Mouse (Mus musculus) macrophage (primary cell): ENCODE measurements around the gene Ptges3l. TPM values are rescaled to one million over a fixed set of nuclear protein-coding genes. Genes with fewer than 3 reads are reported as not detected.
"Not testable (repeated sequence)": the region's sequence is repeated elsewhere in the genome, so short reads cannot be mapped to it uniquely, and the experiment has no call there.

Source experiments
- H3K27ac ChIP-seq: fragments of 350-480 bp; formaldehyde crosslinking; 2 replicates; pipeline ENCODE4 v1.9.0; 2021
- H3K36me3 ChIP-seq: fragments of 350-480 bp; formaldehyde crosslinking; 2 replicates; pipeline ENCODE4 v1.9.0; 2021; ENCODE audit errors: inconsistent target
- H3K4me3 ChIP-seq: fragments of 350-480 bp; formaldehyde crosslinking; 2 replicates; pipeline ENCODE4 v1.9.0; 2021; ENCODE audit errors: inconsistent target
- H3K79me2 ChIP-seq: fragments of 350-480 bp; formaldehyde crosslinking; 2 replicates; pipeline ENCODE4 v1.9.0; 2021; ENCODE audit errors: inconsistent target
- WGBS: methylation state at CpG from one replicate; pipeline ENCODE4 v1.1.7; 2026; ENCODE audit warnings: inconsistent platforms; ENCODE audit not compliant: missing documents; 5-methylcytosine and 5-hydroxymethylcytosine counted together
- polyA plus RNA-seq: library from polyadenylated mRNA; stranded (reverse); fragments of 250-400 nt; gene quantifications from 3 replicates; pipeline ENCODE4 v1.2.4, GENCODE M21; 2018; ENCODE audit warnings: inconsistent platforms

Gene Ptges3l
- polyA plus RNA-seq, 1 experiment from 2014 or later = 1.6 TPM

- no peaks in the 10 kb centered on the region for H3K36me3 ChIP-seq
- H3K79me2 ChIP-seq = no peaks in the 10 kb centered on the region; the same call in 1 of the 2 replicates
- H3K27ac ChIP-seq = no peak overlapping the region
- WGBS = 97% methylated on average over 3 of the region's 5 CpGs
- H3K4me3 ChIP-seq = no peak overlapping the region
Observed at GRCm38 (mm10) chr11:101420148-101420547, 5.0 kb downstream of the Ptges3l start.

GRCm38 (mm10) chr11:101419610-101420009, 5.5 kb downstream of the Ptges3l start:
- Histone ChIP-seq H3K4me3 (no peak overlapping the region), H3K79me2 (no peaks in the 10 kb centered on the region; the same call in 1 of the 2 replicates), H3K27ac (no peak overlapping the region), H3K36me3 (no peaks in the 10 kb centered on the region)
- 88% methylated on average over 3 of the region's 3 CpGs for WGBS

DNA sequence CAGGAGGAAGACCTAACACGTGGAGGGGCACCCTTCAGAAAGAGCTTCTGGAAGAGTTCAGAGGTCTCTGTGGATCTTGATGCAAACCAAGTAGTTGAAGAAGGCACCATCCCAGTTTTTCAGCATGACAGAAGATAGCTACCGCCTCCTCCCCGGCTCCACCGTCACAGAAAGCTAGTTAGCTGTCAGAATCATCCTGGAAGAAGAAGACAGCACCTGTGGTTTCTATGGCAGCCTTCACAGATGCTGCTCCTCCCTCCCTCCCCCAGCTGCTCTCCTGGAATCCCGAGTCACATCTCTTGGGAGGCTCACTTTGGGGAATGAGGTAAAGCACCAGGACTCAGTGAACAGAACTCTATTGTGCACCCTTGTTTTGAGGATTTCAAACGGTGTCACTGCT, 6.1 kb downstream of the Ptges3l start:
- no peaks in the 10 kb centered on the region; the same call in 1 of the 2 replicates for H3K79me2 ChIP-seq
- H3K4me3 ChIP-seq = no peak overlapping the region
- H3K27ac ChIP-seq = no peak overlapping the region
- WGBS = 86% methylated on average over 6 of the region's 6 CpGs
- no peaks in the 10 kb centered on the region for H3K36me3 ChIP-seq

DNA sequence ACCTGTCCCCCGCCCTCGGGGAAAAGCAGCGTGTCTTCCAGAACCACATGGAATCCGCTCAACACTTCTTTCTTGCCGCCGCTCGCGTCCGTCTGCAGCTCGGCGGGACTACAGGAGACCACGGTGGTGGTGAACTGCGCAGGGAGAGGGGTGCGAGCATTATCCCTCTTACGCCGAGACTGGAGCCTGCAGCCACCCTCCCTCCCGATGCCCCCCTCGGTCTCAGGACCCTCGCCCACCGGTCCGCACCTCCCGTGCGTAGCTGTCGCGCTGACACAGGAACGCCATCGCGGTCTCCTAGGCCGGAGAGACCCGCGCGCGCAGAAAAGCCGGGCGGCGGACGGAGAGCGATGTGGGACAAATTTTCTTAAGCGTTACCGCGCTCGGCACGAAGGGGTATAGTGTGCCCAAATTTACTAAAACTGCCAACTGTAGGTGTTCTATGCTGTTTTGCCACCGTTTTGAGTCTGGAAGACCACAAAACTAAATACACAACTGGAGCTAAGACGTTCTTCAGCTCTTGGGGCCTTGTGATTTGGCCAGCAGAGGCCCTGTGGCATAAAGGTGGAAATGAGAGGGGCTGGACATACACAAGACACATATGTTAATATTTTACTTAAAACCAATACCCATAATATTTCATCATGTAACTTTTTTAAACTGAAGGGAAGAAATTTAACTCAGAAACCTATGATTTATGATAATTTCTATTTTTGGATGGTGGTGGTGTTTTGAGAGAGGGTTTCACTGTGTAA, 7.9 kb downstream of the Ptges3l start, which contains the start of gene Aarsd1:
Gene Aarsd1, minus strand, starts transcription at position 515 of the 755 bp plus-strand sequence.
- H3K27ac ChIP-seq = peak within 1 kb of the TSS; percentile 21; the same call in 1 of the 2 replicates

DNA sequence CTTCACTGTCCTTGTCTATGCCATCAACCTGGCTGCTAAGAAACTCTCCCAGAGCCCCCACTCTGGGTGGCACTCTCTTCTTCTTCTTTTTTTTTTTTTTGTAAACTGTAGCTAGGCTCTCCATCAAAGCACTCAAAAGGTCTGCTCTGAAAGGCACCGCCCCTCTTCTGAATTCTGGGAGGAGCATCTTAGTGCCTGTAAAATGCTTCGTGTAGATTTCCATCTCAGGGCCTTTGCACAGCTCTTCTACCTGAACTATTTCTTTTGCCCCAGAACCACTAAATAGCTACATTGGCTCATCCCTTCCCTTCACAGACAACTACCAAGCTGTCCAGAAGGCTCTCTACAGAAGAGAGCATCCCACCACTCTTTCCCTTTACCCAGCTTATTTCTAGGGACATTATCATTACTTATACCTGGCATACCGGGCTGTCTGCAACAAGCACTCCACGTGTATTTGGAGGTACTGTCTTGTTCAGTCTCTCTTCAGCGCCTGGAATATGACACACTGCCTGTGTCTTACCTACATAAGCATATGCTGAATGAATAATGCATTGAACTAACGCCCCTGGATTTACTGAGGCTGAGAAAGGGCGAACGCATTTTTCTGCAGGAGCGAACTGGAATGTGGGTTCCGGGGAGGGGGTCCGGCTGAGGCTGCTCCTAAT, 8.6 kb downstream of the Ptges3l start:
- peak overlapping the region; percentile 21; the same call in 1 of the 2 replicates for H3K27ac ChIP-seq
- no peaks in the 10 kb centered on the region; the same call in 1 of the 2 replicates for H3K79me2 ChIP-seq
- WGBS = 3% methylated on average over 11 of the region's 11 CpGs
- H3K36me3 ChIP-seq = 0 out of 2 replicates have a peak, but pooled peaks cover 7% of the 10 kb centered on the region
- peak overlapping the region; percentile 78 for H3K4me3 ChIP-seq

More for the DNA sequence above, 7.9 kb downstream of the Ptges3l start, which contains the start of gene Aarsd1:
- Histone ChIP-seq H3K36me3 (0 out of 2 replicates have a peak, but pooled peaks cover under 1% of the 10 kb centered on the region), H3K4me3 (peak within 1 kb of the TSS; percentile 78), H3K79me2 (no peaks in the 10 kb centered on the region; the same call in 1 of the 2 replicates)
- 2% methylated on average over 39 of the region's 45 CpGs for WGBS

DNA sequence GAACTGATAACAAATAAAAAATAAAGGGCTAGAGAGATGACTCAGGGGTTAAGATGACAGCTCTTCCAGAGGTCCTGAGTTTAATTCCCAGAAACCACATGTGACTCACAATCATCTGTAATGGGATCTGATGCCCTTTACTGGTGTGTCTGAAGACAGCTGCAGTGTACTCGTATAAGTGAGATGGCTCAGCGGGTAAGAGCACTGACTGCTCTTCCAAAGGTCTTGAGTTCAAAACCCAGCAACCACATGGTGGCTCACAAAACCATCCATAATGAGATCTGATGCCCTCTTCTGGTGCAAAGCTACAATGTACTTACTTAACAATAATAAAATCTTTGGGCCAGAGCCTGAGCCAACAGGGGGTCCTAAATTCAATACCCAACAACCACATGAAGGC, 9.8 kb downstream of the Ptges3l start:
- no peak overlapping the region for H3K4me3 ChIP-seq
- WGBS = 100% methylated on average over 2 of the region's 2 CpGs
- H3K27ac ChIP-seq = no peak overlapping the region
- no peaks in the 10 kb centered on the region; the same call in 1 of the 2 replicates for H3K79me2 ChIP-seq
- H3K36me3 ChIP-seq = 0 out of 2 replicates have a peak, but pooled peaks cover 15% of the 10 kb centered on the region

DNA sequence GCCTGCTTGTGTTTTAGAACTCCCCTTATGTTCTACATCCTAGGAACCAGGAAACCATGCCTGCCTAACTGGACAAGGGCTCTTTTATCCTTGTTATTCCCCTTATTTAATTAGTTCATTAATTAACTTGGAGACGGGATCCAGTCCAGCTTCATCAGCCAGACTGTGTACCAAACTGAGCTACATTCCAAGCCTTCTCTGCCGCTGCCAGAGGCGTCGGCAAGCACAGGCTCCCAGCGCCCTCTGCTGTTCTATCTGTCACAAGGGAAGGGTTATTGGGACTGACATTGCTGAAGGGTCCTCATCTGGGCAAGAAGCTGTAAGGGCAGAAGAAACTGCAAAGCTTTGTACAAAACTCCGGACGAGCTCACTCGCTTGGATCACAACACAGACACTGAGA, 30.0 kb downstream of the Ptges3l start:
- Histone ChIP-seq H3K36me3 (no peaks in the 10 kb centered on the region), H3K27ac (no peak overlapping the region), H3K4me3 (no peak overlapping the region), H3K79me2 (no peaks in the 10 kb centered on the region)
- WGBS = 5% methylated on average over 8 of the region's 8 CpGs

- H3K4me3 ChIP-seq = no peak overlapping the region
- no peak overlapping the region for H3K27ac ChIP-seq
- H3K36me3 ChIP-seq = no peaks in the 10 kb centered on the region
- no peaks in the 10 kb centered on the region for H3K79me2 ChIP-seq
- WGBS = 51% methylated on average over 4 of the region's 4 CpGs
Observed at GRCm38 (mm10) chr11:101381817-101382216, 43.3 kb downstream of the Ptges3l start.

DNA sequence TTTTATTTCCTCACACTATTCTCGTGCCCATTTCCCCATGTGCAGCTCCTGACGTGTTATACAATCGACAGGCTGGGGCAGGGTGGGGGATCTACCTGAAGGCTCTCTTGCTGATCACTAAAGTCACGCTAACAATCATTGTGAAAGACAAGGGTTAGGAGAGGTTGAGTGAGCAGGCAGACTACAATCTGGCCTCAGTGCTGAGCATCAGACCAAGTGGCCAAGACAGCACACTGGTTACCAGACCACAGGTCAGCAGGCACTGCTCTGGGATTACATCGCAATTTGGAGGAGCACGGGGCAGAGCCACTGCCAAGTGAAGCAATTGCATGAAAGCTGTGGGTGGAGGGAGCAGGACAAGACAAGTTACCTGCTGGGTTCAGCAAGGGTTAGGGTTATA, 46.2 kb downstream of the Ptges3l start:
- Histone ChIP-seq H3K36me3 (no peaks in the 10 kb centered on the region), H3K4me3 (no peak overlapping the region), H3K27ac (no peak overlapping the region), H3K79me2 (no peaks in the 10 kb centered on the region)
- 76% methylated on average over 6 of the region's 6 CpGs for WGBS

DNA sequence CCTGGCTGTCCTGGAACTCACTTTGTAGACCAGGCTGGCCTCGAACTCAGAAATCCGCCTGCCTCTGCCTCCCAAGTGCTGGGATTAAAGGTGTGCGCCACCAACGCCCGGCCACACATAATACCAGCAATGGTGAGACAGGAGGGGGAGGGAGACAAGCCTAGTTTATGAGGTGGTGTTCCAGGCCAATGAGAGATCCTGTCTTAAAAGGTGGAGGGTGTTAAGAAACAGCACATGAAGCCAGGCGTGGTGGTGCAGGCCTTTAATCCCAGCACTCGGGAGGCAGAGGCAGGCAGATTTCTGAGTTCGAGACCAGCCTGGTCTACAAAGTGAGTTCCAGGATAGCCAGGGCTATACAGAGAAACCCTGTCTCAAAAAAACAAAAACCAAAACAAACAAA, 46.9 kb downstream of the Ptges3l start:
- H3K36me3 ChIP-seq, H3K4me3 ChIP-seq, H3K79me2 ChIP-seq, H3K27ac ChIP-seq: not testable (repeated sequence)
- WGBS = 100% methylated on average over 6 of the region's 8 CpGs

DNA sequence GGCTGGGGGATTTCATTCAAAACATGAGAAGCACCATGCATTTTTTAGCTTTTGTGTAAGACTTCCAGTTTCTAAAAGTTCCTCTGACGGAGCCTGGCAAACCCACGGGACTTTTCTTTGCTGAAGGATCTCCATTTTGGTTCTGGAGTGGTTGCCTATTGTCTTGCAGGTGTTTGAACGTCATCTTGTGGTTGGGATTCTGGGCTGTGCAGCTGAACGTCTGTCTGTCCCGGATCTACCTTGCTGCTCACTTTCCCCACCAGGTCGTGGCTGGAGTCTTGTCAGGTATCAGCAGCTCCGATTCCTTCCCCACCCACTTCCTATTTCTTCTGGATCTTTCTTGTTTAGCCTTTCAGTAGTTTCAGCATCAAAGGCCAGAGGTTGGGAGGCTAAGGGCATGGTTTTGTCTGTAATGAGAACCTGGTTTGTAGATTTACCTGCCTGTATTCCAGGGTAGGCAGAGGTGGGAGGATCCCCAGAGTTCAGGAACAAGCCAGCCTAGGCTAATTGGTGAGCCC, 50.7 kb downstream of the Ptges3l start:
- no peak overlapping the region for H3K27ac ChIP-seq
- no peak overlapping the region for H3K4me3 ChIP-seq
- no peaks in the 10 kb centered on the region for H3K36me3 ChIP-seq
- no peaks in the 10 kb centered on the region for H3K79me2 ChIP-seq
- 32% methylated on average over 7 of the region's 7 CpGs for WGBS

- H3K36me3 ChIP-seq = no peaks in the 10 kb centered on the region
- WGBS = 78% methylated on average over 5 of the region's 5 CpGs
- H3K79me2 ChIP-seq = no peaks in the 10 kb centered on the region
- H3K4me3 ChIP-seq = no peak overlapping the region
- no peak overlapping the region for H3K27ac ChIP-seq
Observed at GRCm38 (mm10) chr11:101370141-101370540, 55.0 kb downstream of the Ptges3l start.
